Mouse (Mus musculus) cerebellum, adult 9-11 months (tissue): Measurements from ENCODE around the gene Nhsl2.
A peak's percentile ranks its signal among the peaks of the same experiment; 100 is the strongest.
"Not testable (repeated sequence)": the region's sequence is repeated elsewhere in the genome, so short reads cannot be mapped to it uniquely, and the experiment has no call there.

Experiments used
- DNase-seq: peaks from one replicate; pipeline ENCODE4 v3.0.0; 2022

The Nhsl2 gene

DNA sequence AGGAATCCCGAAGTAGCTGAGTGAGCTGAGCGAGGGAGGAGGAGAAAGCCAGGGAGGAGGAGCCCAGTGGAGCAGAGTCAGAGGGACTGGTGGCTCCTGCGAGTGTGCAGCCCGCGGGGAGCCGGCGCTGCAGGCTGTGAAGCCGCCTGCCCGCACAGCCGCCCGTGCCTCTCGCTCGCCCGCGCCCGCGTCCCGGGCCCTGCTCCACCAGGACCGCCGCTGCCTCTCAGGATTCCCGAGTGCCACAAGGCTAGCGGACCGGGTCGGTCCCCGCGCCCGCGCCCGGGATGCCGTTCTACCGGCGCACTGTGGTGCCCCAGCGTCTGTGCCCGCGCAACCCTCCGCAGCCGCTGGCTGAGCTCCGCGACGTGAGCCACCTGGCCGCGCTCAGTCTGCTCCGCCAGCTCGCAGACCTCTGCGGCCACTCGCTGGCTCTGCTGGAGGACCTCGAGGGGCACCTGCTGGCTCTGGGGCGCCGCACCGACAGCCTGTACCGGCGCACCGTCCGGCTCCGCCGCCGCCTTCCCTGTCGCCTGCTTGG is at the start of gene Nhsl2:
Gene Nhsl2, plus strand, starts transcription at position 105 of the 541 bp plus-strand sequence.
- peak; percentile 70 for DNase-seq

DNA sequence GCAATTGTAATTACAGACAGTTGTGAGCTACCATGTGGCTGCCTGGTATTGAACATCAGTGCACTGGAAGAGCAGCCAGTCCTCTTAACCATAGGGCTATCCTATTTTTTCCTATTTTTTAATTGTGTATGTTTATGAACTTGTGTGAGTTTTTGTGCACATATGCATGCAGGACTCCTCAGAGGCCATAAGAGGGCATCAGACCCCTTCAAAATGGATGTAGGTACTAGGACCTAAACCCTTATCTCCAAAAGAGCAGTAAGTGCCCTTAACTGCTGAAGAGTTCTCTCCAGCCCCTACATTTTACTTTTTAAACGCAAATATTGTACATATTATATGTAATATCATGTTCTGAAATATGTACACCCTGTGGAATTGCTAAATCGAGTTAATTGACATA is 43.7 kb upstream of the Nhsl2 start:
- peak; percentile 36 for DNase-seq

DNA sequence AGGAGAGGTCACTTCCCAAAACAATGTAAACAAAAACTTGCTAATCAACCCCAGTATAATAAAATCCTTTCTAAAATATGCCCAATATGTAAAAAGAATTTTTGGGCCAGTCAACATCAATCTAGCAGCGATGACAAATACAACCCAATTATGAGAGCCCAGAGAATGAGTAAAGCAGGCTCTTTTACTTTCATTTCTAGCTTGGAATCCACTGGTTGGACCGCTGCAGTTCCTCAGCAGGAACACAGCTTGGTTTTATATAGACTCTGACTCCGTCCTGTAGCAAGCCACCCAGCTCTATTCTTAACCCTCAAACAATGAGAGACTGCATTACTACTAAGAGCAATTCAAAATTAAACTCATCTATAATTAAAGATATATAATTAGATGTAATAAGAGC is 37.4 kb upstream of the Nhsl2 start:
- no peak for DNase-seq

DNA sequence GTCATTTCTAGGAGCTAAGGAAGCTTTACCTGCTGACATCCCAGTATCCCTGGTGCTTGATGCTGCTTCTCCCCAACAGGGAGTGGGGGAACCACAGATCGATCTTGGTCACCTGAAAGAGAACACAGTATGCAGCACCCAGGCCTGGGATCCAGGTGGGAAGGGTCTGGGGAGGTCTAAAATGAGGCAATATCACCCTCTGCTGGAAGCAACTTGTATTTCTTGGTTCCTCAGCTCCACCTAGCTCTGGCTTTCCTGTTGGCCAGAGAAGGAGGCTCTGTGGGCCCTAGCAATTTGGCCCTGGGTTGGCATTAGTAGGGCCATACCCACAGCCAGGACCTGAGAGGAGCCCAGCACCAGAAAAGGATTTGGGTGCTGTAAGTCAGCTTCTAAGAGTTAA is 30.0 kb upstream of the Nhsl2 start:
- DNase-seq = no peak

DNA sequence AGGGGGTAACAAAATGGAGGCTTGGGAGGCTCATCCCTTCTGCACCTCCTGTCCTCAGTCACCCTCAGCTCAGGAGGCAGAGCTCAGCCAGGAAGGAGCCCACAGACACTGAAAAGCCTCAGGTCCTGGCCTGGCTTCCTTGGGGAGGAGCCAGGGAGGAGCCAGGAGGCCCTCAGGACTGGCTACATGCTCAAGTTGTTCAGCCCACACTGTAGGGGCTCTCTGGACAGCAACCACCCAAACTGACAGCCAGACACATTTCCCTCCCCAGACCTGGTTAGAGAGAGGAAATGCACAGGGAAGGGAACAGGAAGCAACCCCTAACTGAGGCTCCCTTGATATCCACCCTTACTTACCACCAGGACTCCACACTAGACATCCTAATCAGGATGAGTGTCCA is 29.2 kb upstream of the Nhsl2 start:
- DNase-seq = not testable (repeated sequence)

DNA sequence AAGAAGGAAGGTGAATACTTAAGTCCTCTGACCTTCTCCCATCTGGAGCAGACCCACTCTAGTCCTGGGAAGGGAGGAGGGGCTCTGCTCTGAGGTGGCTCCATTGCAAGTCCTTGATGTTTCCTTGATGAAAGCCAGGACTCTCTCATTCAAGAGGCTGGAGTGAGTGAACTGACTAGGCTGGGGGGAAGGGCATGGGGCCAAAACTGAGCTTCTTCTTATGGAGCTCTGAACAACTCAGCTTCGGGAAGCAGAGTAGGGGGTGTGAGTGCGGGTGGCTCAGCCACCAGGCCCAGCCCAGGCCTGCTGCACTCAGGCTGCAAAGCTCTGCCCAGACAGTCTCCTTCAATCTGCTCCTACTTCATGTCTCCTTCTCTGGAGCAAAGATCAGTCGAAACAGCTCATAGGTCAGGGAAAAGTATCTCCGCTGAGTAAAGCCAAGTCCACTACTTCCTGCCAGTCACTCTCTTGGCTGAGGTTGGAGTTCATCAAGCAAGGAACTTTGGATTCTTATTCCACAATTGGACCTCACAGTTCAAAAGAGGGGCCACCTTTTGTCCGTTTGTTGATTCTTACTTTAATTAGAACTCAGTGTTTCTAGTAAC is 1.9 kb upstream of the Nhsl2 start:
- DNase-seq = no peak

DNA sequence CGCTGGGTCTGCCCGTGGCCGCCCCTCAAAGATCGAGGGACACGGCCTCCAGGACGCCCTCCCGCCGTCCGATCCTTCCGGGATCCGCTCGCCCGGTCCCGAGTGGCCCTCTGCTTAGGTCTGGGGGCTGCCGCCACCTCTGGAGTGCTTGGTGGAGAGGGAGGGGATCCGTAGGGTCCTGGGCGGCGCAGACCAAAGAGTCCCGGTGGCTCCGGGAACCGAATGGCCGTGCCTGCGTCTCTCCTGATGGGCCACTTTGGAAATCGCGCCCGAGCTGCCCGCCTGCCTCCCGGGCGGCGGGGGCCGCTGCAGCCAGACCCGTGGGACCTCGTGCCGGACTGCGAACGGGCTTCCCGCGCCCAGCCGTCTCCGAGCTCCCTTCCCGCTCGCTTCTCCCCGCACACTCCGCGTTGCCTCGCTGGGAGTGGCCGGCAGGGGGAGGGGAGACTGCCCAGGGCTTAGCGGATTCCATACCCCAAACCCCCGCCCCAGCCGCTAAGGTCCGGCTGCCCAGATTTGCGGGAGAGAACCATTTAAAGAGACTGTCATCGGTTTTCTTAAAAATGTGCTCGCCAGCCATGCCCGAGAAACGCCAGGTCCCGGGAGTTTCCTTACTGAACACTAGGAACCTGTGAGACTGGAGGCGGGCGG is 841 bp downstream of the Nhsl2 start:
- DNase-seq = peak; percentile 50

DNA sequence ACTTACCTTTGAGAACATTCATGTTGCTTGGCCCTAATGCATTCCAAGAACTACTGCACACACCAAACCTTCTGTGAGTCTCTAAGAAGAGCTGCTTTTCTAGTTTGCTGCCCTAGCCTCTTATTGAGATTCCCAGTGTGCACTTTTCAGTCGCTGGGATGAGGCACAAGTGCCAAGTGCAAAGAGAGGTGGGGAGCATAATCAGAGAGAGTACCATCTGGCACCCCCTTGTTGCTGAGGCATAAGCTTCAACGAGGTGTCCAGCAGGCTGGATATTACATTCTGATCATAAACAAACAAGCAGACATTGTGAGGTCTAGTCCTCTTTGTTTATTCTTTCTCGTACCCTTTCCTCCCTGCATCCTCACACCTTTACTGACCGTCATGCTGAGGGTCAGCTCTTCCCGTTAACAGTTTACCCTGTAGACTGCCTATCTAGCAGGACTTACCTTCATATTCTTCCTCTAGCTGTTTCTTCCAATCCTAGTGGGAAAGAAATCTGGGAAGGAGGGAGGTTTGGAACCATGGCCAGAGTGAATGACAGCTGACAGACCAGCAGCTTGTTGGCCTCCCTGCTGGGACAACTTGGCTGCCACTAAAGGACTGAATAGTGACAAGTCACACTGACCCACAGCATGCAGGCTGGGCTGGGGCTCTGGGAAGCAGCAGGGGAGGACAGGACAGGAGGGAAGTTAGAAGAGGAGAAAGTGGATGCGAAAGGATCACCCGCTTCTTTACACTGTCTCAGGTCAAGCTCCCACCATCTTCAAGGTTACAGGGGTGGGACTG is 2.6 kb downstream of the Nhsl2 start:
- peak; percentile 77 for DNase-seq

DNA sequence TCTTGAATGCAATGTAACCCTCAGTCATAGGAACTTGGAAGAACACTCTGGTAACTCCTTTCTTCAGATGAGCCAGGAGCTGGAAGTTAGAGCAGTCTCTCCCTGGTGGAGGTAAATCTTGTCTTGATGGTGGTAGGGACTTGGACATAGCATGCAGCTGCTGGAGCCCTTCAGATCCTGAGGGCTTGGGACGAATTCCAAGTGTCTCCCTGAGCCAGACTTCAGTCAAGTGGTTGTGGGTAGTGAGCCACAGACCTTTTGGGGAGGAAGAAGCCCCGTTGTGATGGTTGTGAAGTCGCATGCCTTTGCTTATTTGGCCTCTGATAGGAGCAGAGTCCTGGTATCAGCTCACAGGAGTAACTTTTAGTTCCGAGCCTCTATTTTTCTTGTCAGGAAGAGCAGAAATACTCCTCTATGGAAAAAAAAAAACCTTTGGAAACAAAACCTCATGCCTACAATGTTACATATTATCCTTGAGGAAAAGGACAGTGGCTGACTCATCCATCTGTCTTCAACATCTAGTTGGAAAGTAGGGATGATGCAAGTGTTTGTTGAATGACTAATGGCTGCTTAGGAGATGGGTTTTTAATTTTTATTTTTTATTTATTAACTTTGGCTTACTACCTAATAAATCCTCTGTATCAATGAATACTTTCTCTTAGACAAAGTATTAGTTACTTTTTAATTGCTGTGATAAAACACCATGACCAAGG is 14.6 kb downstream of the Nhsl2 start:
- DNase-seq = no peak

DNA sequence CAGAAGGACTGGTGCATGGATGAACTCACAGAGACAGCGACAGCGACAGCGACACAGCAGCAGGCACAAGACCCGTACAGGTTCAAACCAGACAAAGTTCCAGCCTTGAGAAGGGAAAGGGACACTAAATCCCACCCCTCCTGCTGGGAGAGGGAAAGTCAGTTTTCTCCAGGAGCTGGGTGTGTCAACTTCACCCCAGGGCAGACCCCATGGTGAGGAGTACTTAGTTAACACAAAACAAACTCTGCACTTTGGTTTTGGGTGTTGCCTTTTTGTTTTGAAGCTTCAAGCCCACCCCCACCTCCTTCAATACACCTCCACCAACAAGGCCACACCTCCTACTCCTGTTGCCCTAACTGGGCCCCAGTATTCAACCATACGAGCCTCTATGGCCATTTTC is 15.6 kb downstream of the Nhsl2 start:
- no peak for DNase-seq

DNA sequence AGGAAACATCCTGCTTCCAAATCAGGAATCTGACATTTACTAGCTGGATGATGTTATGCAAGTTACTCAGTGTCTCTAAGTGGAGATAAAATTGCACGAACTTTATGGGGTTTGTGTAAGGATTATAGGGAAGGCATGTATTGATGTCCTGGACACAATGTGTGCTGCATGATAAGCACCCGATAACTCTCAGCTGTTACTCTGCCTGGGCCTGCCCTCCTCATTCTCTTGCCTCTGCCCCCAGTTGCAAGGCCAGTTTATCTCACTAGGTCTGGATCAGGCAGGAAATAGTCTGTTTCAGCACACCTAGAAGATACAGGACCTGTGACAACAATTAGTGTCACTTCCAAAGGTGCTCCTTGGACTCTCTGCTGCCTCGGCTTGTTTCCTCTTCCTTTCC is 25.0 kb downstream of the Nhsl2 start:
- DNase-seq = no peak

DNA sequence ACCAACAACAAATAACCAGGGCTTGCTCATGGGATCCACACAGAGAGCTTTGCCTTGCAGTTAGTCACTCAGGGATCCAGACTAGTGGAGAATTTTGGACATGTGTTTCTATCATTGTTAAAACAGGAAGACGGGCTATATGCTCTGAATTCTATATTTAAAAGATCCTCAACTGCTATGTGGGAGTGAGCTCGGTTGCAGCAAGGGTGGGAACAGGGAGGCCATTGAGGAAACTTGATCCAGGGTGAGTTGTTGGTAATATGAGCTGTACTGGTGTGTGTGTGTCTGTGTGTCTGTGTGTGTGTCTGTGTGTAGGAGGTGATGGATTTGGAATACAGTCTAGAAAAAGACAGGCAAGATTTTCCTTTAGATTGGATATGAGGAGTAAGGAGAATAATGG is 25.7 kb downstream of the Nhsl2 start:
- no peak for DNase-seq

DNA sequence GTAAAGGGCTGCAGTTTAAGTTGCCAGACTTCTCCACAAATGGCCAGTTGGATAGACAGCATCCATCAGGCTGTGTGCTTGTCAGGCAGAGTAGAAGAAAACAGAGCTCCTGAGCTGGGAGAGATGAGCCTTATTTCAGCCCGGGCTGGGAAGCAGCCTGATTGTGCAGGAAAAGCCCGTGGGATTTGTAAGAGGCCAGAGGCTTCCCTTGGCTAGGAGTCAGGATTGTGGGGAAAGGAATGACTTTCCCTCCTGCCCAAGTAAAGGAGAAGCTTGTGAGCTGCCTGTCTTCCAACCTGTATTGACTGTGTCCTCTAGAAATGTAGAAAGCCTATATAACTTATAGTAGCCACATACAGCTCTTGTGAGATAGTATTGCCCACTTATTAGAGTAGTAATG is 27.0 kb downstream of the Nhsl2 start:
- no peak for DNase-seq

DNA sequence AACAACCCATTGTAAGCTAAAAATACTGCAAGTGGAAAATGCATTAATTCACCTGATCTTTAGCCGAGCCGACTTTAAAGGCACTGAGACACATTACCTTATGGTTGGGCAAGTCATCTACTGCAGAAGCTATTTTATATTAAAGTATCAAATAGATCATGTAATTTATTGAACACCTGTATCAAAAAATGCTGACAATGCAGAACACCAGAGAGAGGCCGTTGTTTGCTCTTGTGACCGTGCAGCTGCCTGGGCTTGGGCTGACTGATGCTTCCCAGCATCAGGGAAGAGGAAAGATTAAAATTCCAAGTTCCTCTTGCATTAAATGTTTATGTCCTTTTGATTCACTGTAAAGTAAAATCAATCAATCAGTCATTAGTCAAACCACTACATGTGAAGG is 28.7 kb downstream of the Nhsl2 start:
- DNase-seq = no peak

DNA sequence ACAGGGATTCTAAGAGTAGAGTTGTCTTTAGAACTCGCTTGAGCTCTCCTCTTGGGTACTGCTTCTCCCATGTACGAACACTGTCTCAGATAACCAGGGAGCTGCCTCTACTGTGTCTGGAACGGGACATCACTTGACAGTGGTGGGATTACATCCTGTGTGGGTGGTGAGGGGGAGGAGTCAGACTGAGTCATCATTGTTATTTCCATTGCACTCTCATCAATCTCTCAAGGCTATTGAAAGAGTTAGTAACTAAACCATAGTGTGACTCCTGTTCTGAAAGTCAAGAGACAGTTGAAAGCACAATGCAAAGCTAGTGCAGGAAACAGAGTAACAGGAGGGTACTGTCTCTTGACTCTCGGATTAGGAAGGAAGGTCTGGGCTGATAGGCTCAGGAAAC is 29.4 kb downstream of the Nhsl2 start:
- no peak for DNase-seq

DNA sequence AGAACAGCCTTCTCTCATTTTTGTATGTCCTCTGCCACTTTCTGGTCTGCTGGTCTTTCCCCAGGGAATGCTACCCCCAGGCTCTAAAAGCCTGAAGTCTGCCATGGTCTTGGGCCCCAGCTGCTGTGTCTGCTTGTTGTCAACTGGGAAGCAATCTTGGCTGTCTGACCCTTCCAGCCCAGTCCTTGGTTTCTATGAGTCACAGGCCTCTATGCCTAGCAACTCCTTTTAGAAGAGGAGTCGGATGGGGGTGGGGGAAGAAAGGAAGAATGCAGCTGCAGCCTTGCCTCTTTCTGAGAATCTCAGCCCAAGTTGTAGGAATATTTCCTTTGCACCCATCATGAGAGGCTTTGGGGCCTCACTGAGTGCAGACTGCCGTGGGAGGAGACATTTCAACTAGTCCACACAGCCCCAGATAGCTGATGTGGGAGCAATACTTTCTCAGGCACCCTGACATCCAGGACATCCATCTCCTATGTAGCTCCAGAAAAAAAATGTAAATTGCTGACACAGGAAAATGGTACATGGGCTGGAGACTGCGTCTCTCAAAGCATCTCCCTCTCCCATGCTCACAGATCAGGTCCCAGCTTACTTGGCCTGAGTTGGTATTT is 33.1 kb downstream of the Nhsl2 start:
- no peak for DNase-seq

DNA sequence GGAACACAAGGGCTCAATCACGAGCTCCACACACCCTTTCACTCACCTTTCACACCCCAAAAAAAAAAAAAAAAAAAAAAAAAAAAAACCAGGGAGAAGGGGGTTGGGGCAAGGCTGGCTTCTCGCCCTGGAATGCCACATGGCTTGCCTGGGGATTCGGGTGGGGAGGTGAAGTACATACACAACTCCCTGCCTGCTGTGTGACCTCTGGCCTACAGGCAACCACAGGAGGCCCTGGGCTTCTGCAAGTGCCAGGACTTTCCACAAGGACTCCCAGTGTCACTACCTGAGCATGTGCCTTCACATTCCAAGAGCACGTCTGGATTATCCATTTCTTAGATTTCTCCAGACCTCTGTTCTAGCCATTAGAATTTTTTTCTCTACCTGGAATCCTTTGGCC is 40.2 kb downstream of the Nhsl2 start:
- peak; percentile 33 for DNase-seq

DNA sequence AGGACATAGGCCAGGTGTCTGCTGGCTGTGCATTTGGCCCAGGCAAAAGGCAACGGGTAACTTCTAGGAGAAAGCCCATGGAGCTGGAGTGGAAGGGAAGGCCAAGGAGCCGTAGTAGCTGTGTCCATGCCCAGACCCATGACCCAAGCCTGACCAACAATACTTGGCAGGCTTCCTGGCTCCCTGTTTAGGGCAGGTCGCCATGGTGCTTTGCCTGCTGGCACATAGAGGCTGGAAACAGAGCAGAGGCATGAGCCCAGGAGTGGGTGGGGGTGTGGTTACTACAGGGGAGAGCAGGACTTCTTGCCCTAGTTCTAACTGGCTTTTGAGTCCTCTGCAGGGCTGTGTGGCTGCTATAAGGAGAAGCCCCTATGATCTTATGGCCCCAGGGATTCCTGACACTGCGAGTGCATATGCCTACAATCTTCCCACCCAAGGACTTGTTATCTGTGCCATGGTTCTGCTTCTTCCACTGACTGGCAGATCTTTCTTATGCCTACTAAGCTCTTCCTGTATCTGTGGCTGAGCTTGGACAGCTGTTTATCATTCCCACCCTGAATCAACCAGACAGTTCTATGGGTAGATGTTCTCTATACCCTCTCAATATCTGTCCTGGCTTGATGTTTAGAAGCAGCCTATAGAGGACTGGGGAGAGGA is 40.8 kb downstream of the Nhsl2 start:
- DNase-seq = peak; percentile 87

DNA sequence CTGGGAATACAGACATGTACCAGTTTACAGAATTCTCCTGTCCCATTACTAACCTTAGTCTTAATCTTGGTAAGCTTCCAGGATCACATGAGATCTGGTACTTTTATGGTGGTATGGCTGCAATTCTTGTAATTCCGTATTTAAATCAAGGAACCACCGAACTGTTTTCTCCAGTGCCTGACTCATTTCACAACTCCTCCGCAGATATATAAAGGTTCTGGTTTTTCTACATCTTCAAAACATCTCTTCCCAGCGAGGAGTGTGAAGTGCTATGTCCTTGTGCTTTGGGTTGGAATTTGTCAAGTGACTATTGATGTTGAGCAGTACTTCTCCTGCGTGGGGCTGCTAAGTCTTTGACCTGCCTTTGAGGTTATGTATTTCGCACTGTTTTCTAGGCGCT is 44.6 kb downstream of the Nhsl2 start:
- DNase-seq = no peak

DNA sequence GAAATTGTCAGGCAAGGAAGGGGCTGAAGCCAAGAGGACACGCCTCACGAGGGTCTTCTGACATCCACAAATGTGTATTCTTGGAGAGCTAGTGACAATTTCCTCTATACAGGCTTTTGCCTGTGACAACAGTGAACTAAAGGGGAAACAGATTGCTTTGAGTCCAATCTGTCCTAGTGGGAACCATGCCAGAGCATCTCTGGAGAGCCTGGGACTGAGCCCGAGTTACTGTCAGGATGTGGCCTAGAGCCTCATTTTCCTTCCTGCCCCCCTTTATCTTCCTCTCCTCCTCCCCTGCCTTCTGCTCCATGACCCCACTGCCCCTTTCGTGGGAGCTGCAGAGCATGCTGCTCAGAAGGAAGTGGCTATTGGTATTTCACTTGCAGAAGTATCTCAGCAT is 49.2 kb downstream of the Nhsl2 start:
- peak; percentile 88 for DNase-seq

DNA sequence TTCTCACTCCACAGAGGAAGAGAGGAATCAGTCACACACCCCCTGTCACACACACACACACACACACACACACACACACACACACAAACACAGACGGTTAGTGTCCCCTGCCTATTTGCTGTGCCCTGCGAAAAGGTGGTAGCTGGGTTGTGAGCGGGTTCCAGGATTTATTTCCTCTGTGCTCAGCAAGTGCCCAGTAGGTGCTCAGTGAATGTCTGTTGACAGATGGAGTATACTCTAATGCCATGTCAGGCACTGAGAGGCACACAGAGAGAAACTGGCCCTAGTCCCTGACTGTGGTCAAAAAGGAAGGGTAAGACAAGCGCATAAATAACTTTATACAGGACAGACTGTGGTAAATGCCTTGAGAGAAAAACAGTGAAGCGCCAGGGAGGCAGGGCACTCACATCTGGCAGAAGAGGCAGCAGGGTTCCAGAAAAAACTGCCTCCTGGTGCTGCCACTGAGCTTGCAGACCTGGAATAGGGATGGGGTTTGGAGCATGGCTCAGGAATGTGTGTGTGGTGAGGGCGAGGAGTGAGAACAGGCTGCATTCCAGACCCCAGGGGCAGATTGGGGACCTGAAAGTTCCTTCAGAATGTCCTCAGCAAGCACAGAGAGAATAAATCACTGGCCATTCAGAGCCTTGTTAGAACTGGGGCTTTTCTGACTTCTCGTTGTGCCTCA is 52.8 kb downstream of the Nhsl2 start:
- DNase-seq = peak; percentile 81

DNA sequence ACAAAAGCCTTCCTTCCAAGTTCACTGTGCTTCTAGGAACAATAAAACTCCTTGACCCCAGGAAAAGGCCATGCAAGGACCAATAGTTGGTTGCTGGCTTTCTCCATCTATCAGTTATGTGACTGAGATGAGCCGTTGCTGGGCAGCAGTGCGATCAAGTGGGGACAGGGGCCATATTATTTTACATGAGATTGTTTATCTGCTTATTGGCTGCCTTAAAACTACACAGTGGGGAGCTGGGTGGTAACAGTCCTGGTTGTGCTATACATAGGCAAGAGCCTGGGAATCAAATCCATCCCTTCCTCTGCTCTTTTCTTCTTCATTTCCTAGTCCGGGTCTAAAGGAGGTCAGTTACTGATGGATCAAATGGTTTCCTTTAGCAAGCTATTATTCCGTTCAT is 53.4 kb downstream of the Nhsl2 start:
- no peak for DNase-seq
